Mouse (Mus musculus) kidney, embryonic 14.5 days (tissue): ENCODE results near the gene Polr2b. TPM values are rescaled to one million over a fixed set of nuclear protein-coding genes. Genes with fewer than 3 reads are reported as not detected.

ENCODE experiments used
- ATAC-seq: fragments of 200-750 bp; cut with Nextera tagmentation; 2 replicates; pipeline ENCODE4 v1.8.0; 2017; ENCODE audit warnings: moderate number of reproducible peaks, mild to moderate bottlenecking, moderate TSS enrichment, moderate library complexity; ENCODE audit not compliant: low FRiP score, low TSS enrichment
- H3K27ac ChIP-seq: fragments of 300-500 bp; sonication (generic); 2 replicates; pipeline ENCODE4 v1.5.1; 2014; ENCODE audit warnings: low read depth, mild to moderate bottlenecking, low read length, moderate library complexity, mixed read lengths
- H3K27me3 ChIP-seq: fragments of 300-500 bp; sonication (generic); 2 replicates; pipeline ENCODE4 v1.6.1; 2014; ENCODE audit warnings: mild to moderate bottlenecking, low read length; ENCODE audit not compliant: control insufficient read depth, insufficient read depth
- H3K36me3 ChIP-seq: fragments of 300-500 bp; sonication (generic); 2 replicates; pipeline ENCODE4 v1.6.1; 2014; ENCODE audit warnings: low read length, mixed read lengths; ENCODE audit not compliant: control insufficient read depth, insufficient read depth
- H3K4me1 ChIP-seq: fragments of 300-500 bp; sonication (generic); 2 replicates; pipeline ENCODE4 v1.6.1; 2014; ENCODE audit warnings: low read length, mixed read lengths; ENCODE audit not compliant: control insufficient read depth, insufficient read depth
- H3K4me2 ChIP-seq: fragments of 300-500 bp; sonication (generic); replicated peaks from 2 replicates; pipeline ENCODE4 v1.6.1; 2014; ENCODE audit warnings: low read depth, mild to moderate bottlenecking, low read length
- H3K4me3 ChIP-seq: fragments of 300-500 bp; sonication (generic); 2 replicates; pipeline ENCODE4 v1.5.1; 2014; ENCODE audit warnings: mild to moderate bottlenecking, low read length
- H3K9ac ChIP-seq: fragments of 300-500 bp; sonication (generic); 2 replicates; pipeline ENCODE4 v1.6.1; 2014; ENCODE audit warnings: low read depth, mild to moderate bottlenecking, low read length, moderate library complexity
- H3K9me3 ChIP-seq: fragments of 300-500 bp; sonication (generic); 2 replicates; pipeline ENCODE4 v1.6.1; 2016; ENCODE audit warnings: low read length; ENCODE audit not compliant: control insufficient read depth
- WGBS: fragments of 180-500 bp; shearing (Covaris S2); extraction: QIAGEN DNeasy Blood & Tissue Kit; methylation state at CpG from one replicate; pipeline ENCODE4 v1.1.7; 2014; 5-methylcytosine and 5-hydroxymethylcytosine counted together
- polyA plus RNA-seq: library from polyadenylated mRNA; unstranded; fragments of >200 nt; fragmentation: Nextera tagmentation; extraction: Ambion mirVana; gene quantifications from 2 replicates; pipeline ENCODE4 v1.2.1, GENCODE M21; 2014

Polr2b gene
- polyA plus RNA-seq, 1 experiment from 2014 or later: 77.5 TPM

DNA sequence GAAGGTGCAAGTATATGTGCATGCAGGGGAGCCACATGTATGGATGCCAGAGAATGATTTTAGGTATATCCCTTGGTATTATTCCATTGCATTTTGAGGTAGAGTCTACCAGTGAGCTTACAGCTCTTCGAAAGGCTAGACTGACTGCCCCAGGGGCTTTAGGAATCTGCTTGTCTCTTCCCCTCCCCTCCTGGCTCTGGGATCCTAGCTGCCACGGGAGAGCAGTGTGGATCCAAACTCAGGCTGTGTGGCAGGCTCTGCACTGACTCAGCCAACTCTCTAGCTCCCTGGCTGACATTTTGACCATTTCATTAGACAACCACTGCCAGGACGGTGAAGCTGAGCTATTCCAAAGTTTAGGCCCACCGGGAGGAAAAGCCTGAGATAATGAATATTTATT is 65.6 kb downstream of the Polr2b start:
- Histone ChIP-seq H3K36me3 (no peaks in the 10 kb centered on the region), H3K27me3 (no peaks in the 10 kb centered on the region), H3K4me2 (no peak overlapping the region), H3K4me3 (no peak overlapping the region), H3K4me1 (peaks cover 3% of the 10 kb centered on the region; the same call in 1 of the 2 replicates), H3K9ac (no peak overlapping the region), H3K9me3 (no peaks in the 10 kb centered on the region), H3K27ac (no peak overlapping the region)
- WGBS: 71% methylated on average over 4 of the region's 4 CpGs
- ATAC-seq: no peak

DNA sequence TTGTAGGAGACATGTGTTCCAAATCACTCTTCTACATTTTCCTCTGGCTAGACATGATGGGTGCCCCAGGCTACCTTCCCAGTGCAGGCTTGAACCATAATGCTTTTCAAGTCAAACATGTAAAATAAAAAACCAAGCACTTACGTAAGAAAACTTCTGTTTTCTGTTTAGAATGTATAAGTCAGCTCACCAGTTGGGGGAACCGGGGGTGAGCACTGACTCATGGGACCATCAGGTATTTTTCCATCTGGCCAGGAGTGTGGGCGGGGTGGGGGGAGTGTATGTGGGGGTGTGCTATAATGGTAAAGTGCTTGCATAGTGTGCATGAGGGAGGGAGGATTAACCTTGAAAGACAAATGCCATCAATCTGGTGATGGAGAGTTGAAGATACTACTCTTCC is 68.1 kb downstream of the Polr2b start:
- Histone ChIP-seq H3K36me3 (no peaks in the 10 kb centered on the region), H3K9me3 (no peaks in the 10 kb centered on the region), H3K4me2 (no peak overlapping the region), H3K4me1 (0 out of 2 replicates have a peak, but pooled peaks cover 3% of the 10 kb centered on the region), H3K4me3 (no peak overlapping the region), H3K27me3 (no peaks in the 10 kb centered on the region), H3K27ac (no peak overlapping the region), H3K9ac (no peak overlapping the region)
- no peak for ATAC-seq
- 96% methylated on average over 3 of the region's 3 CpGs for WGBS

DNA sequence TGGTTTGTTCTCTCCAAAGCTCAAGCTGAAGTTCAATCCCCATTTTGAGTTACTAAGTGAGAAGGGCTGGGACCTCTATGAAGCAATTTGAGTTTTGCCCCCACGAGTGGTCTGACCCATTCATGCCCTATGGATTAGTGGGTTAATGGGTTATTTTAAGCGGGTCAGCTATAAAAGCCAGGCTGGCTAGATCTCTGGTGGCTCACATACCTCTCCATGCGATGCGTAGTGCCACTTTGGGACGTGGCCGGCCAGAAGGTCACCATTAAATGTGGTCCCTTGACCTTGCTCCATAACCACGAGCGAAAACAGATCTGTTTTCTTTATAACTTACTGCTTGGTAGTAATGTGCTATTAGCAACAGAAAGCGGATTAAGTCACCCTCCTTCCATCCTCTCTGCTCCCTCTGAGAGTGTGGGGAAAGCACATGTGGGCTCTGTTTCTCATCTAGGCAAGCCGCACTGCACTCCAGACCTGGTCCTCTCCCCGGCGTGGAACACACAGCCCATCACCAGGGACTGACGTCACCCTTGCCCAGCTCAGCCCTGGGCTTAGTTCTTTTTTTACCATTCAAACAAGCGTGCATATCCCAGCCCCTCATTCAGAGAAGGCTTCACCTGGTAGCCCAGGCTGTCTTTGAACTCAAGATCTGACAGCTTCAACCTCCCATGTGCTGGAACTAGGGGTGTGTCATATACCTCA is 69.6 kb downstream of the Polr2b start:
- WGBS: 57% methylated on average over 14 of the region's 14 CpGs
- no peak for ATAC-seq

DNA sequence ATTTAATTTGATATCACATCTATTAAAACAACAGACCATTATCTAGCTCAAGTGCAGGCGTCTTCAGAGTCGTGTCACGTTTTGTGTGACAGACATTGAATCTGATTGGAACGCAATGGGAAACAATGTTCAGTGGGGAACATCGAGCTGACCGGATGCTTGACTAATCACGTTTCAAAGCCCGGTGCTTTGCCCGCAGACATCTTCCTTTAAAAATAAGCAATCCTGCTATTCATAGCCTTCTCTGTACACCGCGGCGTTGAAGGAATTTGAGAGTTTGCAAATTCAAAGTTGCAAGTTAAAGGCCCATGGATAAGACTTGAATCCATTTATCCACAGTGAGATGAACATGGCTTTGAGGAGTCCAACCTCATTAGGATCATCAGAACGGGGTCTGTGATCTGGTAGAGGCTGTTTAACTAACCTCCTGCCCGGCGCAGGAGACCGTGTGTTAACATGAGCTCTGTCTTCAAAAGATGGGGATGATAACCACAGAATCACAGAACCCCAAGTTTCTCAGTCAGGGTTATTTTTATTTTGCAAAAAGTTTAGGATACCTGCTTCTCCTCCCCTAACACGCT is 70.5 kb downstream of the Polr2b start:
- Histone ChIP-seq H3K4me3 (no peak overlapping the region), H3K36me3 (no peaks in the 10 kb centered on the region), H3K4me1 (peaks cover 21% of the 10 kb centered on the region), H3K27me3 (no peaks in the 10 kb centered on the region), H3K4me2 (no peak overlapping the region), H3K9me3 (no peaks in the 10 kb centered on the region), H3K9ac (no peak overlapping the region), H3K27ac (no peak overlapping the region)
- no peak for ATAC-seq
- 77% methylated on average over 17 of the region's 17 CpGs for WGBS

More for the DNA sequence above, 69.6 kb downstream of the Polr2b start:
- Histone ChIP-seq H3K27ac (no peak overlapping the region), H3K9ac (no peak overlapping the region), H3K4me3 (no peak overlapping the region), H3K27me3 (no peaks in the 10 kb centered on the region), H3K36me3 (no peaks in the 10 kb centered on the region), H3K4me2 (no peak overlapping the region), H3K4me1 (peaks cover 15% of the 10 kb centered on the region), H3K9me3 (no peaks in the 10 kb centered on the region)

DNA sequence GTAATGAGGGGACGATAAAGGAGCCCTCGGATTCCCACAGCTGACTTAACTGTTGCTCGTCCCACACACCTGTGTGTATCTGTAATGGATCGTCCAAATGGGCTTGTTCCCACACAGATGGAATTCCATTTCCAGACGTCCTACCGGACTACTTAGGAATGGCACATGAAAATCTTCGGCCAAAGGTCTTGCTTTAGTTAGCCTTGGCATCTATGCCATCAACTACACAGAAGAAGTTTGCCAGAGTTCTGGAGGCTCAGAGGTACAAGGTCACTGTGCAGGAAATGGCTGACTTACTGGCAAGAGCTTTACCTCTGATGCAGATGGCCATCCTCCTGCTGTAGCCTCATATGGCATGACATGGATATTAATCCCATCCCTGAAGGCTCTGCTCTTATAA is 71.3 kb downstream of the Polr2b start:
- no peak overlapping the region for H3K4me2 ChIP-seq
- H3K4me1 ChIP-seq: peaks cover 29% of the 10 kb centered on the region
- no peak overlapping the region for H3K4me3 ChIP-seq
- H3K9me3 ChIP-seq: no peaks in the 10 kb centered on the region
- H3K36me3 ChIP-seq: no peaks in the 10 kb centered on the region
- no peaks in the 10 kb centered on the region for H3K27me3 ChIP-seq
- no peak for ATAC-seq
- 76% methylated on average over 7 of the region's 7 CpGs for WGBS
- no peak overlapping the region for H3K27ac ChIP-seq
- no peak overlapping the region for H3K9ac ChIP-seq

DNA sequence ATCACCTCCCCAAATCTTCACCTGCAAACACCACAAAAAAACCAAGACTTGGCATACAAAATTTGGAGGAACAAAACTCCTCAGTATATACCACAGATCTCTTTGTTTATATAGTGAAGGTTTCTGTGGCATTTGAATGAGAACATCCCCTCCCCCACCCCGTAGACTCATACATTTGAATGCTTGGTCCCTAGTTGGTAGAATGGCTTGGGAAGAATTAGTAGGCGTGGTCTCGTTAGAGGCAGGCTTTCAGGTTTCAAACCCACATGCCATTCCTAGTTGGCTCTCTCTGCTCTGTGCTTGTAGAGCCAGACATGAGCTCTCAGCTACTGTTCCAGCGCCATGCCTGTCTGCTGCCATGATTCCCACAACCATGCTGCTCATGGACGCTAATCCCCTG is 71.7 kb downstream of the Polr2b start:
- Histone ChIP-seq H3K4me1 (peaks cover 33% of the 10 kb centered on the region), H3K27ac (no peak overlapping the region), H3K4me2 (no peak overlapping the region), H3K9ac (no peak overlapping the region), H3K27me3 (no peaks in the 10 kb centered on the region), H3K36me3 (no peaks in the 10 kb centered on the region), H3K9me3 (no peaks in the 10 kb centered on the region), H3K4me3 (no peak overlapping the region)
- no peak for ATAC-seq
- 89% methylated on average over 5 of the region's 5 CpGs for WGBS

DNA sequence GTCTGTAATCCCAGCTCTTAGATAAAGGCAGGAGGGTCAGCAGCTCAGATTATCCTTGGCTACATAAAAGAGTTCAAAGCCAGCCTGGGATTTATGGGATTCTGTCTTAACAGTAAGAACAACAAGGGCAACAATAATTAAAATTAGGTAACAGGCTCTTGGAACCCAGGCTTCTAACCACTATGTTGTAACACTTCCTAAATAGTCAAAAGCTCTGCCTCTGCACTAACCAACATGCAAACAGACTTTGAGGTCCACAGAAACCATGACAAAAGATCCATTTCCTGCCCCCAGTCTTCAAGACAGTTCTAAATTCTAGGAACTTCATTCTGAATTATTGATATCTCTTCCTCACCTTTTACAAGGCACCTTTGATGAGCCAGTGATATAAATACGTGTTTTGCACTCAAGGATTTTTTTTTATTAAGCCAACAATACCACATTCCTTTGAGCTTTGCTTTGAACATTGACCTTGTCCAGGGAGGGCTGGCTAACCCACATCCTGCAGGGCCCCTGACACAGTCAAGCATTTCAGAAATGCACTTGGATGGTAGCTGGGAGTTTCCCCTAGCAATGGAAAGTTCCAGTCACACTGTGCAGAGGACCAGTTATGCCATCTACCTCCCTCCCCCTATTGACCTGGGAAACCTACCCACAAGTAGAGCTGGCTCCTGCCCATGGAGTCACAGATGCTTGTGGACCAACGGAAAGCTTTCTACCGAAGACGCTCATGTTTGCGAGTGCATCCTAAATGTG is 74.0 kb downstream of the Polr2b start:
- Histone ChIP-seq H3K9me3 (no peaks in the 10 kb centered on the region), H3K36me3 (no peaks in the 10 kb centered on the region), H3K9ac (no peak overlapping the region), H3K4me1 (peaks cover 47% of the 10 kb centered on the region), H3K27ac (peak overlapping the region; percentile 81), H3K4me3 (no peak overlapping the region), H3K4me2 (no peak overlapping the region), H3K27me3 (no peaks in the 10 kb centered on the region)
- ATAC-seq: peak; percentile 60
- 84% methylated on average over 5 of the region's 5 CpGs for WGBS

DNA sequence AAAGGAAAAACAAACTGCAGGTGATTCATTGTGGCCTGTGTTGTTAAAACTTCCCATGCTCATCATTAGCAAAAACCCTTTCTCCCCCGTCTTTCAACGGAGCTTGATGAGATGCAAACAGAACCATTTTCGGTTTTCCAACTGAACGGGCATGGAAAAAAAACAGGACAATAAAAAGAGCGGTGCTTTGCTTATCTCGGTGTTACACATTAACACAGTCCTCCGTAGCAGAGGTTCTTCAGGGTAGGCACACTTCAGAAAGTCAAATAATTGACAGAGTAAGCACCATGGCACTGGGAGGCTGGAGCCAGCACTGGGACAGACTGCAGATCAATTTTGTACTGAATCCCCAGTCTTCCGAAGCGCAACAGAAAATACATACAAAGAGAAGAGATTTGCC is 74.8 kb downstream of the Polr2b start:
- H3K4me1 ChIP-seq: peaks cover 47% of the 10 kb centered on the region
- H3K9ac ChIP-seq: no peak overlapping the region
- peak overlapping the region; percentile 81 for H3K27ac ChIP-seq
- no peaks in the 10 kb centered on the region for H3K36me3 ChIP-seq
- no peak overlapping the region for H3K4me3 ChIP-seq
- ATAC-seq: peak; percentile 65; the same call in 1 of the 2 replicates
- H3K9me3 ChIP-seq: no peaks in the 10 kb centered on the region
- H3K27me3 ChIP-seq: no peaks in the 10 kb centered on the region
- WGBS: 59% methylated on average over 9 of the region's 9 CpGs
- no peak overlapping the region; the same call in 1 of the 2 replicates for H3K4me2 ChIP-seq

DNA sequence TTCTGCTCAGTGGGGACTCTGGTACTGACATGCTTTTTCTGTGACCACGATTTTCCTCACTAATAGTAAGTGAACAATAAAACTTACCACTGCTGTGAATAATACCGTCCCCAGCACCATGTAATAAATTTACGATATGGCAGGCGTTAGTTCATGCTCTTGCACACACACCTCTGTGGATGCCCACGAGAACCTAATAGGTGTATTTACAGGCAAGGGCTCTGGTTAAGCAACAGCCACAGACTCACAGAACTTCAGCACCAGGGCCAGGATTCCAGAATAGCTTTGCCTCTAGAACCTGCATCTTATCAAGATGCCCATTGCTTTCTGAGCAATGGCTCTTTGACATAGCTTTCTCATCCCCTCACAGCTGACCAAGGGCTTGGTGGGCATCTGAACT is 75.3 kb downstream of the Polr2b start:
- whole genome bisulfite sequencing: 68% methylated on average over 5 of the region's 5 CpGs
- Histone ChIP-seq H3K4me2 (no peak overlapping the region; the same call in 1 of the 2 replicates), H3K27me3 (no peaks in the 10 kb centered on the region), H3K9ac (no peak overlapping the region), H3K27ac (peak overlapping the region; percentile 81), H3K4me3 (no peak overlapping the region), H3K9me3 (no peaks in the 10 kb centered on the region), H3K36me3 (no peaks in the 10 kb centered on the region), H3K4me1 (peaks cover 47% of the 10 kb centered on the region)
- no peak for ATAC-seq
